Mouse (Mus musculus) hindbrain, embryonic 14.5 days (tissue): ENCODE data around the gene Ifitm10. TPM values are rescaled to one million over a fixed set of nuclear protein-coding genes. Genes with fewer than 3 reads are reported as not detected.
A peak's percentile ranks its signal among the peaks of the same experiment; 100 is the strongest.
"Not testable (repeated sequence)": the region's sequence is repeated elsewhere in the genome, so short reads cannot be mapped to it uniquely, and the experiment has no call there.

Experiments
- ATAC-seq: fragments of 200-750 bp; cut with Nextera tagmentation; 2 replicates; pipeline ENCODE4 v1.8.0; 2017; ENCODE audit warnings: moderate number of reproducible peaks, mild to moderate bottlenecking, moderate TSS enrichment, moderate library complexity; ENCODE audit not compliant: low FRiP score
- DNase-seq: peaks from one replicate; pipeline ENCODE4 v3.0.0-alpha.2; 2015; ENCODE audit warnings: low spot score
- H3K27ac ChIP-seq: fragments of 300-500 bp; sonication (generic); 2 replicates; pipeline ENCODE4 v1.5.1; 2014; ENCODE audit warnings: mild to moderate bottlenecking, moderate library complexity
- H3K27me3 ChIP-seq: fragments of 300-500 bp; sonication (generic); 2 replicates; pipeline ENCODE4 v1.6.1; 2014; ENCODE audit warnings: mild to moderate bottlenecking, low read length, mixed read lengths; ENCODE audit not compliant: control insufficient read depth, insufficient read depth
- H3K36me3 ChIP-seq: fragments of 300-500 bp; sonication (generic); replicated peaks from 2 replicates; pipeline ENCODE4 v1.6.1; 2014; ENCODE audit not compliant: control insufficient read depth, insufficient read depth
- H3K4me1 ChIP-seq: fragments of 300-500 bp; sonication (generic); replicated peaks from 2 replicates; pipeline ENCODE4 v1.6.1; 2014; ENCODE audit warnings: antibody characterized with exemption, low read length, mixed read lengths; ENCODE audit not compliant: control insufficient read depth, insufficient read depth
- H3K4me2 ChIP-seq: fragments of 300-500 bp; sonication (generic); replicated peaks from 2 replicates; pipeline ENCODE4 v1.6.1; 2014; ENCODE audit warnings: mild to moderate bottlenecking, moderate library complexity
- H3K4me3 ChIP-seq: fragments of 300-500 bp; sonication (generic); replicated peaks from 2 replicates; pipeline ENCODE4 v1.5.1; 2014; ENCODE audit warnings: mild to moderate bottlenecking, low read length
- H3K9ac ChIP-seq: fragments of 300-500 bp; sonication (generic); 2 replicates; pipeline ENCODE4 v1.6.1; 2014
- H3K9me3 ChIP-seq: fragments of 300-500 bp; sonication (generic); 2 replicates; pipeline ENCODE4 v1.6.1; 2016; ENCODE audit warnings: low read length; ENCODE audit not compliant: control insufficient read depth
- WGBS: fragments of 180-500 bp; shearing (Covaris S2); extraction: QIAGEN DNeasy Blood & Tissue Kit; methylation state at CpG from one replicate; pipeline ENCODE4 v1.1.7; 2014; 5-methylcytosine and 5-hydroxymethylcytosine counted together
- polyA plus RNA-seq: library from polyadenylated mRNA; unstranded; fragments of >200 nt; fragmentation: Nextera tagmentation; extraction: Ambion mirVana; gene quantifications from 2 replicates; pipeline ENCODE4 v1.2.1, GENCODE M21; 2014

Ifitm10 gene
- polyA plus RNA-seq, 1 experiment from 2014 or later = 7.3 TPM

DNA sequence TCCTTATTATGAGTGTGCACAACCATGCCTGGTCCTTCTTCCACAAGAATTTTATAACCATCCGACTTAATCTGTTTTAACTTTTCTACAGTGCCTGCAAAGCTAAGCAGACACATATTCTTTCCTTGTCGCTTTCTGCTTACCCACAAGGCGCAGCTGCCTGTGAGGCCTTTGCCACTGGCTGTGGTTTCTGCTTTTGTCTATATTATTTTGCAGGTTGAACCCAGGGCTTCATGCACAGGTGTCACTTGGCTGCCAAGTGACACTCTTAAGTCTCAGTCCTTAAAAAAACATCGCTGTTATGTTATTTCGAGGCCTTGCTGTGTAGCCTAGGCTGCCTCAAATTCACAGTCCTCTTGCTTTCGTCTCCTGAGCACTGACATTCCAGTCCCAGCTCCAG, 50.9 kb downstream of the Ifitm10 start:
- H3K4me1 ChIP-seq = peaks cover 16% of the 10 kb centered on the region; the same call in 1 of the 2 replicates
- no peak overlapping the region for H3K4me2 ChIP-seq
- no peaks in the 10 kb centered on the region for H3K36me3 ChIP-seq
- 92% methylated on average over 6 of the region's 6 CpGs for WGBS
- H3K9ac ChIP-seq = no peak overlapping the region
- ATAC-seq (no peak), DNase-seq (no peak)
- no peaks in the 10 kb centered on the region for H3K9me3 ChIP-seq
- H3K4me3 ChIP-seq = no peak overlapping the region
- no peak overlapping the region for H3K27ac ChIP-seq
- no peaks in the 10 kb centered on the region for H3K27me3 ChIP-seq

DNA sequence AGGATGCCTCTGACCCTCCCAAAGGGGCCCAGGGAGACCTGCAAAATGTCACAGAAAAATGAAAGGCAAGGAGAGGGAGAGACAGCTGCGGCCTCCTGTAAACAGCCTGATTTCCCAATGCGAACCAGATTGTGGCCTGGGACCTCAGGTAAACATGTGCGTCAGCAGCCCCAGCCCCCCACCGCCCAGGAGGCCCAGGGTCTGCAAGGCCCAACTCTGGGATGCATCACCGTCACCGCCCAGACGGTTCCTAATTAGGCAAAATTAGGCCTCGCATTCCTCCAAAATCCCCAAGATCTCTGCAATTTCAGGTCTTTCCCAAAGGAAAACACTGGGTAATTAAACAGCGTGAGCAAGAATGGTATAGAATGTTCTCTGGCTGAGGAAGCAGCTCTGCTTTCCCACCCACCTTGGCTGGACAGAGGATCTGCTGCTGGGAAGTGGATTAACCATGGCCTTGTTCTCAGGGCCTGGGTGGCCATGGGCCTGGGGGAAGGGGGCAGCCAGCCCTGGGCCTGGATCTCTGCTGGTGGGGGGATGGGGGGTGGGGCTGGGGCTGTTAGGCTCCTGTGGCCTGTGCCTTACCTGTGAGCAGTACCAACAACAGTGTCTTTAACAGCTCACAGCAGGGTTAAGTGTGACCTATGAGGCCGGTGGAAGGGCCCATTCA, 51.8 kb downstream of the Ifitm10 start:
- peaks cover 16% of the 10 kb centered on the region; the same call in 1 of the 2 replicates for H3K4me1 ChIP-seq
- H3K9me3 ChIP-seq, H3K27me3 ChIP-seq, ATAC-seq, H3K4me2 ChIP-seq, H3K36me3 ChIP-seq, DNase-seq, H3K4me3 ChIP-seq: not testable (repeated sequence)
- 0 out of 2 replicates have a peak overlapping the region, but pooled peaks have one; percentile 9 for H3K27ac ChIP-seq
- H3K9ac ChIP-seq = peak overlapping the region; percentile 39; the same call in 1 of the 2 replicates
- 48% methylated on average over 3 of the region's 10 CpGs for WGBS

DNA sequence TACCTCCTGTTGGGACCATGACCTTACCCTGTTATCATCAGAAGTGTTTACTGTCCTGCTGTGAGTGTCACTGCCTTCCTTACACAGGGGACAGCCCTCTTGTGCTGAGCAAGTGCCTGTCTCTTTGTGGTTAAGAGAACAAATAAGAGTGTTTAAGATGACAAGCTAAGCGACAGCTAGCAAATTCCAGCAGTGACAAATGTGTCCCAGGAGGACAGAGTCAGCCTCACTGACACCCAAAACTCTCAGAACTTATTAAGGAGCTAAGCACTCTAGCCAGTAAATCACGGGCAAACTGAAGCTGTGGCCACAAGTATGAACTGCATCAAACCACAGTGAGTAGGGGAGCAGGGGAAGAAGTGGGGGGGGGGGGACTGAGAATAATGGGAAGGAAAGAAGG, 52.6 kb downstream of the Ifitm10 start:
- H3K36me3 ChIP-seq = no peaks in the 10 kb centered on the region
- peaks cover 16% of the 10 kb centered on the region; the same call in 1 of the 2 replicates for H3K4me1 ChIP-seq
- no peaks in the 10 kb centered on the region for H3K27me3 ChIP-seq
- no peak overlapping the region for H3K4me3 ChIP-seq
- H3K4me2 ChIP-seq = no peak overlapping the region
- no peak overlapping the region for H3K27ac ChIP-seq
- no peak for ATAC-seq
- no peak for DNase-seq
- H3K9me3 ChIP-seq = no peaks in the 10 kb centered on the region
- WGBS = 37% methylated on average over 2 of the region's 2 CpGs
- H3K9ac ChIP-seq = no peak overlapping the region

DNA sequence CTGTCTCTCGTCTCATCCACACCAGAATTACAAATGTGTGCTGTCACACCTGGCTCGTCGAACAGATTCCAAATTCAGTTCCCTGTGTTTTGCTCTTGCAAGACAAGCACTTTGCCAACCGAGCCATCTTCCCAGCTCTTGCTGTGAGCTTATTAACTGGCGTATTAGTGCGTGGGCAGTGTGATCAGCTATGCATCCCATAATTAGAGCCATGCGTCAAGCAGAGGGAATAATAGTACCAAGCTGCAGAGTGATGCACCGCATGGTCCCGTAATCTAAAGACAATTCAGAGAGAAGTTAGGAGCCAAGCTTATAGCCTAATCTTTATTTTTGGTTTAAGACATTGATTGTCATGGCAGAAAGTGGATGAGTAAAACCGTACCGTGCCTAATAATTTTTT, 54.4 kb downstream of the Ifitm10 start:
- H3K9ac ChIP-seq = no peak overlapping the region
- H3K4me1 ChIP-seq = peaks cover 21% of the 10 kb centered on the region; the same call in 1 of the 2 replicates
- WGBS = 67% methylated on average over 11 of the region's 11 CpGs
- ATAC-seq (no peak), DNase-seq (no peak)
- H3K27ac ChIP-seq = 0 out of 2 replicates have a peak overlapping the region, but pooled peaks have one; percentile 58
- no peak overlapping the region for H3K4me3 ChIP-seq
- H3K36me3 ChIP-seq = no peaks in the 10 kb centered on the region
- no peaks in the 10 kb centered on the region for H3K9me3 ChIP-seq
- H3K4me2 ChIP-seq = no peak overlapping the region
- H3K27me3 ChIP-seq = no peaks in the 10 kb centered on the region

DNA sequence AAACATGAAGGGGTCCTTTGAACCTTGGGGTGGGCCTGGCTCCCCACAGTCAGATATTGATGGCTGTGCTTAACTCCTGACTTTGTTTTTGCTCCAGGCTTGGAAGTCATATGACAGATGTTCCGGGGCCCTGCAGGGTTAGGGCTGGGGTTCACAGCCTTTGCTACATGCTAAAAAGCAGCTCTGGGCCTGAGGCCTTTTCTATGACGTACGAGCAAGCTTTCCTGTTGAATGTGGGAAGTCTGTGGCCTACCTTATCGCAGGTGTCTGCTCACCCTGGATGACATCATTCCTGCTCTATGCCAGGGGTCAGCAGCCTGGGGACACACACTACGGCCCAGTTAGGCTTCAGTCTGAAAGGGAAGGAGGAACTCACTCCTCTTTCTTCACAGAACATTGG, 56.3 kb downstream of the Ifitm10 start:
- no peak for DNase-seq
- WGBS = 82% methylated on average over 5 of the region's 5 CpGs
- Histone ChIP-seq H3K4me1 (peaks cover 21% of the 10 kb centered on the region; the same call in 1 of the 2 replicates), H3K4me2 (no peak overlapping the region), H3K9me3 (no peaks in the 10 kb centered on the region), H3K27me3 (no peaks in the 10 kb centered on the region), H3K9ac (no peak overlapping the region), H3K4me3 (no peak overlapping the region), H3K36me3 (no peaks in the 10 kb centered on the region), H3K27ac (no peak overlapping the region)
- no peak for ATAC-seq

DNA sequence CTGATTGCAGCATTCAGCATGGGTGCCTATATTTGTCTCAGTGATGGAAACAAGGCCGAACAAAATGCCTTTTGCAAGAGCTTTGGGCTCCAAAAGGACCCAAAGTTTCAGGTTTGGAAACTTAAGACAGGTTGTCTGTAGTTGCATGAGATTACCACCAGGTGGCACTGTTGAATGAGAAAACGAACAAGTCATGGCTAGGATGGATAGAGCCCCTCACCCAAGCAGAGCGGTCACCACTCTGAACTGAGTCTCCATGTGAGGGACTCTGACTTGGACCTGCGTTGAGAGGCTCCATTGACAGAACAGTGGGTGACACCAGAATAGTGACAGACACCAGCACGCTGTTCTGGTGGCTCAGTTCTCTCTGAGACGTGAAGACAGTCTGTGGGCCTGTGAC, 57.0 kb downstream of the Ifitm10 start:
- ATAC-seq = no peak
- DNase-seq = peak; percentile 77
- no peaks in the 10 kb centered on the region for H3K9me3 ChIP-seq
- WGBS = 48% methylated on average over 6 of the region's 6 CpGs
- no peaks in the 10 kb centered on the region for H3K27me3 ChIP-seq
- H3K4me3 ChIP-seq = no peak overlapping the region
- 0 out of 2 replicates have a peak, but pooled peaks cover 16% of the 10 kb centered on the region for H3K4me1 ChIP-seq
- H3K9ac ChIP-seq = no peak overlapping the region
- H3K27ac ChIP-seq = no peak overlapping the region
- no peaks in the 10 kb centered on the region for H3K36me3 ChIP-seq
- no peak overlapping the region for H3K4me2 ChIP-seq

DNA sequence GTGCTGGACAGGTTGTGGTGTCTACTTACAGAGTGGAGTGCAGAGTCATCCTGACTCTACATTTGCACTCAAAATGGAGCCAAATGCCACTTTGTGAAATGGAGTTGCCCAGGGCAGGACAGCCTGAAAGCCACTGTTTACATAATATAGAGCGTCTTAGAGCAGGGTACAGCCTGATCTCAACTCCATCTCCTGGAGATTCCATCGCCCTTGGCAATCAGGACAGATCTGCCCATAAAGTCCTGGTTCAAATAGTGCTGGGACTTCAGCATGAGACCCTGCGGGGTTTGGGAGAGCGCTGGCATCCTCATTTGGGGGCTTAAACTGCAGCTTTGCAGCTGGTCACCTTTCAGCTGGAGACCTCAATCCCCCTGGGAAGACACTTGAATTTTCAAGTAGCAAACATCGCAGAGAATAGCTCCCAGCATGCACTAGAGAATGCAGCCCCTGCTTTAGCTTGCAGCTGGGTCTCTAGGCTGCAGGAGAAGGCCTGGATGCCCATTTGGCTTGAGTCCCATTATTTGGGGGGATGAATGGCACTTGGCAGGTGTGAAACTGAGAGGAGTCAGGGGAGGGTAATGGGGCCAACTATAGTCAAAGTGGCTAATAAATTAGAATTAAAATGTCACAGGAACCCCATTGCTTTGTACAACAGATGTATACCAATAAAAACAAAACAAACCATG, 58.8 kb downstream of the Ifitm10 start:
- H3K4me3 ChIP-seq = no peak overlapping the region
- no peak overlapping the region for H3K27ac ChIP-seq
- no peaks in the 10 kb centered on the region for H3K27me3 ChIP-seq
- H3K4me2 ChIP-seq = no peak overlapping the region
- H3K4me1 ChIP-seq = 0 out of 2 replicates have a peak, but pooled peaks cover 9% of the 10 kb centered on the region
- ATAC-seq (peak; percentile 56), DNase-seq (peak; percentile 49)
- H3K36me3 ChIP-seq = no peaks in the 10 kb centered on the region
- no peaks in the 10 kb centered on the region for H3K9me3 ChIP-seq
- 36% methylated on average over 5 of the region's 5 CpGs for WGBS
- no peak overlapping the region for H3K9ac ChIP-seq

DNA sequence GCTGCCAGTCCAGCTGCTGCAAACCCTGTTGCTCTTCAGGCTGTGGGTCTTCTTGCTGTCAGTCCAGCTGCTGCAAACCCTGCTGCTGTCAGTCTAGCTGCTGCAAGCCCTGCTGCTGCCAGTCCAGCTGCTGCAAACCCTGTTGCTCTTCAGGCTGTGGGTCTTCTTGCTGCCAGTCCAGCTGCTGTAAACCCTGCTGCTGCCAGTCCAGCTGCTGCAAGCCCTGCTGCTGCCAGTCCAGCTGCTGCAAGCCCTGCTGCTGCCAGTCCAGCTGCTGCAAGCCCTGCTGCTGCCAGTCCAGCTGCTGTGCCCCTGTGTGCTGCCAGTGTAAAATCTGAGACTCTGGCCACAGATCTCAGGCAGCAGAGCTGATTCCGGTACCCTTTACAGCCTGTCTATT, 69.6 kb downstream of the Ifitm10 start:
- DNase-seq, H3K36me3 ChIP-seq, H3K4me3 ChIP-seq, ATAC-seq, H3K4me1 ChIP-seq, H3K9me3 ChIP-seq, H3K27me3 ChIP-seq, H3K9ac ChIP-seq, H3K4me2 ChIP-seq, H3K27ac ChIP-seq: not testable (repeated sequence)
- WGBS = 89% methylated on average over 1 of the region's 1 CpGs

DNA sequence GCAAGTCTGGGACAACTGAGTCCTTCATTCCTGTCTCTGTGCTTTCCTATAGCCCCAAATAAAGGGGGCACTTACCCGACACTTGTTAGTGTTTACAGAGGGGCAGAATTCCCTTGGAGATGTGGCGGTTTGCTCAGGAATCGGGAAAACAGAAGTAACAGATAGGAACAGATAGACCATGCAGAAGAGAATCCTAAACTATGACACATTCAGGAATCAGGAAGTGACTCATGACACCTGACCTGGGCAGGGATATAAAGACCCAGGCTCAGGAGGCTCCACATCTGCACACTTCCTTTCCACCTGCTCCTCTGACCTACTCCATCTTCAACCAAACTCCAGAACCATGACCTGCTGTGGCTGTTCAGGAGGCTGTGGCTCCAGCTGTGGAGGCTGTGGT, 70.3 kb downstream of the Ifitm10 start, which contains the start of gene Krtap5-4:
Krtap5-4 (plus strand) TSS at position 301 of the 400 bp plus-strand sequence.
- H3K9ac ChIP-seq = no peak within 1 kb of the TSS
- no peaks in the 10 kb centered on the region for H3K9me3 ChIP-seq
- 0 out of 2 replicates have a peak, but pooled peaks cover 2% of the 10 kb centered on the region for H3K27me3 ChIP-seq
- H3K36me3 ChIP-seq = no peaks in the 10 kb centered on the region
- no peak within 1 kb of the TSS for H3K4me2 ChIP-seq
- 70% methylated on average over 3 of the region's 3 CpGs for WGBS
- ATAC-seq (no peak), DNase-seq (no peak)
- H3K4me1 ChIP-seq = no peaks in the 10 kb centered on the region
- no peak within 1 kb of the TSS for H3K27ac ChIP-seq
- H3K4me3 ChIP-seq = no peak within 1 kb of the TSS
